Mouse (Mus musculus) ES-Bruce4 (cell line): ENCODE results near the gene Pfkl.

ENCODE experiments used
- CTCF ChIP-seq: IDR thresholded peaks from one replicate; pipeline ENCODE4 v1.8.1; 2011; ENCODE audit warnings: low read depth, low read length
- POLR2A ChIP-seq: IDR thresholded peaks from one replicate; pipeline ENCODE4 v1.8.1; 2011; ENCODE audit warnings: low read length; ENCODE audit not compliant: insufficient read depth

DNA sequence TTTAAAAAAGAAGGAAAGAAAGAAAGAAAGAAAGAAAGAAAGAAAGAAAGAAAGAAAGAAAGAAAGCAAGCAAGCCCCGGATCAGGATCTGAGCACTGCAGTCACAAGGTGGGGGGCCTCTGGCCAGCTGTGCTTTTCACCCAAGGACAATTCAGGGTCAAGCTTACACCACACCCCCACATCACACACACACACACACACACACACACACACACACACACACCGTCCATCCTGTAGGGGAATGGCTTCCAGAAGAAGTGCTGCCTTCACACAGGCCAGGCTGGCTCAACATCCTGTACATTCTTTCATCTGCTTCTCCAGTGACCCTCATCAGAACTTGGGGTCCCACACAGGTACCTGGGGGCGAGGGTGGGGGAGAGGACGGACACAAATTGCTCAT is 9.4 kb upstream of the Pfkl start:
- TF ChIP-seq POLR2A (no peak), CTCF (no peak)
